Mouse (Mus musculus) forebrain, embryonic 11.5 days (tissue): Measurements from ENCODE around the gene Gm20683. TPM values are rescaled to one million over a fixed set of nuclear protein-coding genes. Genes with fewer than 3 reads are reported as not detected.
"Not testable (repeated sequence)": the region's sequence is repeated elsewhere in the genome, so short reads cannot be mapped to it uniquely, and the experiment has no call there.

ENCODE experiments used
- ATAC-seq: fragments of 200-750 bp; cut with Nextera tagmentation; replicated peaks from 2 replicates; pipeline ENCODE4 v1.8.0; 2017; ENCODE audit warnings: moderate TSS enrichment; ENCODE audit not compliant: low FRiP score
- DNase-seq: peaks from one replicate; pipeline ENCODE4 v3.0.0-alpha.2; 2017; ENCODE audit warnings: low spot score
- H3K27ac ChIP-seq: fragments of 300-500 bp; sonication (generic); 2 replicates; pipeline ENCODE4 v1.5.1; 2014; ENCODE audit warnings: low read depth, low read length
- H3K27me3 ChIP-seq: fragments of 300-500 bp; sonication (generic); 2 replicates; pipeline ENCODE4 v1.6.1; 2014; ENCODE audit warnings: mild to moderate bottlenecking, low read length, mixed read lengths; ENCODE audit not compliant: control insufficient read depth, insufficient read depth
- H3K36me3 ChIP-seq: fragments of 300-500 bp; sonication (generic); 2 replicates; pipeline ENCODE4 v1.6.1; 2014; ENCODE audit warnings: mild to moderate bottlenecking, low read length, moderate library complexity, mixed read lengths; ENCODE audit not compliant: control insufficient read depth, insufficient read depth
- H3K4me1 ChIP-seq: fragments of 300-500 bp; sonication (generic); replicated peaks from 2 replicates; pipeline ENCODE4 v1.6.1; 2014; ENCODE audit warnings: low read length, mixed read lengths; ENCODE audit not compliant: control insufficient read depth, insufficient read depth
- H3K4me2 ChIP-seq: fragments of 300-500 bp; sonication (generic); 2 replicates; pipeline ENCODE4 v1.6.1; 2014; ENCODE audit warnings: low read depth, mild to moderate bottlenecking, low read length, moderate library complexity, mixed read lengths; ENCODE audit not compliant: severe bottlenecking
- H3K4me3 ChIP-seq: fragments of 300-500 bp; sonication (generic); 2 replicates; pipeline ENCODE4 v1.5.1; 2014; ENCODE audit warnings: low read depth, low read length
- H3K9ac ChIP-seq: fragments of 300-500 bp; sonication (generic); 2 replicates; pipeline ENCODE4 v1.6.1; 2014; ENCODE audit warnings: low read length
- H3K9me3 ChIP-seq: fragments of 300-500 bp; sonication (generic); 2 replicates; pipeline ENCODE4 v1.6.1; 2016; ENCODE audit warnings: low read length, mixed read lengths; ENCODE audit not compliant: control insufficient read depth
- WGBS: fragments of 180-500 bp; shearing (Covaris S2); extraction: QIAGEN DNeasy Blood & Tissue Kit; methylation state at CpG from one replicate; pipeline ENCODE4 v1.1.7; 2014; 5-methylcytosine and 5-hydroxymethylcytosine counted together
- polyA plus RNA-seq: library from polyadenylated mRNA; unstranded; fragments of >200 nt; fragmentation: Nextera tagmentation; extraction: Ambion mirVana; gene quantifications from 2 replicates; pipeline ENCODE4 v1.2.1, GENCODE M21; 2014

Gm20683 gene
- polyA plus RNA-seq, 1 experiment from 2014 or later, result 1.9 TPM

DNA sequence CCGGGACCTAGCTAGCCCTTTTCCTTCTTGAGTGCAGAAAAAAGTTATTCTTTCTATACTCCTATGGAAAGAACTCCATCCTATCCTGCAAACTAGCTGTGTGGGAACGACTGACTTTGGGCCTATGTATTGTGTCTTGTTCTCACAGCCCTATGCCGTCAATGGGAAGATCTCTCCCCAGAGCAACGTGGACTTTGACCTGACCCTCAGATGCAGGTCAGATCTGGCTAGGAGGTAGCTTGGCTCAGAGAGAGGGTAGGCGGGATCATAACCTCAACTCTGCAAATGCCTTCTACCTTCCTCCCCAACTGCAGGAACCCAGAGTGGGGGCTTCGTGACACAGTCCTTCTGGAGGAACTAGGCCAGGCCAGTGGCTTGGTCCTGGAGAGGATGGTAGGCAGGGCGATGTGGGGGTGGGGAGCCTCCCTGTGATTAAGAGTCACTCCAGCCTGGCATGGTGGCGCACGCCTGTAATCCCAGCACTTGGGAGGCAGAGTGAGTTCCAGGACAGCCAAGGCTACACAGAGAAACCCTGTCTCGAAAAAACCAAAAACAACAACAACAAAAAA is 34.9 kb upstream of the Gm20683 start:
- peaks cover 24% of the 10 kb centered on the region for H3K4me1 ChIP-seq

DNA sequence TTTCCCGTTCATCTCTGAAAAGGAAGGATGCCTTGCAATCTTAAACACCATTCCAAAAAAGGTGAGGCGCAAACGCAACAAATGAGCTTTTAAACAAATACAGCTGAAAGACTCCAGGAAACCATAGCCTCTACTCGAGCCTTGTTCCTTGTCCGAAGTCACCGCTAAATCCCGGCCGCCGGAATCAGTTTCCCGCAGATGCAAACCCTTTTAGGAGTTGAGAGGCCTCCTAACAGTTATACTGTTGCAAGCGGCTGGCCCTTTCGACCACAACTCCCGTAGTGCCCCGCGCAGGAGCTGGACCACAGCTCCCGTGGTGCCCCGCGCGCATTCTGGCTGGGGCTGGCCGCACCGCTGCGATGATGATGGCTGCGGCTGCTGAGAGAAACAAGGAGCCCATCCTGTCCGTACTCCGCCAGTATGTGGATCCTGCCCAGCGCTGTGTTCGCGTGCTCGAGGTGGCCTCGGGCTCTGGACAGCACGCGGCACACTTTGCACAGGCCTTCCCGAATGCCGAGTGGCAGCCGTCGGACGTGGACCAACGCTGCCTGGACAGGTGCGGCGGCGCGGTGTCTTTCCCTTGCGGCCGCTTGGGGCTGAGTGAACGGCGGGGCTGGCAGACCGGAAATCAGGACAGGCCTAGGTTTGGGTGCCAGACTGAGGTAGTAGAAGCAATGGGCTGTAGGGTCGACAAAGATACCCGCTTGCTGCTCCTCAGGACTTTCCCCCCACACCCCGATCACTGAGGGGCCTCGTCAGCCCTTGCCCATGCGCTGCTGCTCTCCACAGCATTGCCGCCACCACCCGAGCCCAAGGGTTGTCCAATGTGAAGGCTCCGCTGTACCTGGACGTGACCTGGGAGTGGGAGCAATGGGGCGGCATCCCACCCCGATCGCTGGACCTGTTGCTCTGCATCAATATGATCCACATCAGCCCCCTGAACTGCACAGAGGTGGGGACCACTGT is 33.9 kb upstream of the Gm20683 start:
- WGBS, result 1% methylated on average over 59 of the region's 59 CpGs
- Histone ChIP-seq H3K9me3 (no peaks in the 10 kb centered on the region), H3K4me1 (peaks cover 14% of the 10 kb centered on the region), H3K36me3 (no peaks in the 10 kb centered on the region; the same call in 1 of the 2 replicates), H3K4me3 (peak overlapping the region; percentile 57), H3K9ac (peak overlapping the region; percentile 82), H3K27me3 (no peaks in the 10 kb centered on the region), H3K4me2 (peak overlapping the region; percentile 87), H3K27ac (peak overlapping the region; percentile 58)
- peak; percentile 91 for ATAC-seq
- peak; percentile 94 for DNase-seq

More for the DNA sequence above, 34.9 kb upstream of the Gm20683 start:
- Histone ChIP-seq H3K9ac (peak overlapping the region; percentile 82), H3K27me3 (no peaks in the 10 kb centered on the region), H3K9me3 (no peaks in the 10 kb centered on the region), H3K36me3 (no peaks in the 10 kb centered on the region; the same call in 1 of the 2 replicates), H3K4me3 (peak overlapping the region; percentile 57), H3K27ac (no peak overlapping the region), H3K4me2 (peak overlapping the region; percentile 87)
- ATAC-seq, result no peak
- 66% methylated on average over 10 of the region's 10 CpGs for WGBS
- DNase-seq, result no peak

DNA sequence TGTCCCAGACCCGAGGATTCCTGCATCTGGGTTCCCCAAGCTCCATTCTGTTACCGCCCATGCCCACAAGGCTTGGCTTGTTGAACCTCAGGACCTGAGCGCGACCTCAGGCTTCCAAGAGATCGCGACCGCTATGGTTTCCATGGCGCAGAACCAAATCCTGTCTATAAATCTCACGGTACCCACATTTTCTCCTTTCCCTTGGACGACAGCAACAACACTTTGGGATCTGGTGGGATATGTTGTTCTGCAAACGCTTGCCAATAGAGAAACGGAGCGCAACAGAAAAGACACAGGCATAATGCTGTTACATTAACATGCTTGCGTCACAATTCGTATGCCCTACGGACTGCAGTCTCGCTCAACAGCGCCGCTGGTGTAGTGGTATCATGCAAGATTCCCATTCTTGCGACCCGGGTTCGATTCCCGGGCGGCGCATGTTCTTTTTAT is 33.2 kb upstream of the Gm20683 start, which contains the start of gene Mettl26:
Mettl26 (plus strand) TSS at position 354 of the 450 bp plus-strand sequence.
- Histone ChIP-seq H3K36me3 (no peaks in the 10 kb centered on the region; the same call in 1 of the 2 replicates), H3K4me1 (peaks cover 8% of the 10 kb centered on the region; the same call in 1 of the 2 replicates), H3K27me3 (no peaks in the 10 kb centered on the region), H3K27ac (peak within 1 kb of the TSS; percentile 58), H3K9ac (peak within 1 kb of the TSS; percentile 82), H3K4me3 (peak within 1 kb of the TSS; percentile 57), H3K9me3 (no peaks in the 10 kb centered on the region), H3K4me2 (peak within 1 kb of the TSS; percentile 87)
- WGBS, result under 1% methylated on average over 25 of the region's 25 CpGs
- DNase-seq, result peak; percentile 97
- ATAC-seq, result peak; percentile 71

DNA sequence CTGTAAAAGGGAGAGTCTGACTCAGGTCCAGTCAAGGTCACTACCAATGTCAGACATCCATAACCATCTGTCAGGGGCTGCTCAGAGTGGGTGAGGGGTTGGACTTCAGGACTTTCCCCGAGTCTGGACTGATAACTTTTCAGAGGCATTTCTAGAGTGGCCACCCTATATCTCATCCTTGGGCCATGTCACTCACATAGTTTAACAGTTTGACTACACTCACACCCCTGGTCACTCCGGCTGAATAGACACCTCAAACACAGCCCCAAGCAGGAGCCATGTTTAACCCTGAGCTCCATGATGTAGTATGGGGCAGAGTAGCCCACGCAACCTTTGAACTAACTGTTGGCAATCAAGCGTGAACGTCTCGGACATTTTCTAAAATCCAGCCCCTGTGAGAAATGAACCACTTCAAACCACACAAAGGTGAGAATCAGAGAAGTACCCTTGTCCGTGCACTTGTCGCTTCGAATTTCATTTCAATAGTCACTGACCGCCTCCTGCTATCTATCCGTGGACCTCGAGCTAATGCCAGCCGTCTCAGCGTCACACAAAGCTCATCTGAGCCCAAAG is 32.7 kb upstream of the Gm20683 start:
- peak overlapping the region; percentile 87 for H3K4me2 ChIP-seq
- H3K9me3 ChIP-seq, result no peaks in the 10 kb centered on the region
- H3K4me3 ChIP-seq, result peak overlapping the region; percentile 57
- H3K36me3 ChIP-seq, result no peaks in the 10 kb centered on the region; the same call in 1 of the 2 replicates
- ATAC-seq (0 out of 2 replicates have a peak, but pooled peaks have one; percentile 3), DNase-seq (no peak)
- H3K4me1 ChIP-seq, result peaks cover 8% of the 10 kb centered on the region; the same call in 1 of the 2 replicates
- peak overlapping the region; percentile 47; the same call in 1 of the 2 replicates for H3K27ac ChIP-seq
- H3K27me3 ChIP-seq, result no peaks in the 10 kb centered on the region
- H3K9ac ChIP-seq, result peak overlapping the region; percentile 58
- 5% methylated on average over 14 of the region's 14 CpGs for WGBS

DNA sequence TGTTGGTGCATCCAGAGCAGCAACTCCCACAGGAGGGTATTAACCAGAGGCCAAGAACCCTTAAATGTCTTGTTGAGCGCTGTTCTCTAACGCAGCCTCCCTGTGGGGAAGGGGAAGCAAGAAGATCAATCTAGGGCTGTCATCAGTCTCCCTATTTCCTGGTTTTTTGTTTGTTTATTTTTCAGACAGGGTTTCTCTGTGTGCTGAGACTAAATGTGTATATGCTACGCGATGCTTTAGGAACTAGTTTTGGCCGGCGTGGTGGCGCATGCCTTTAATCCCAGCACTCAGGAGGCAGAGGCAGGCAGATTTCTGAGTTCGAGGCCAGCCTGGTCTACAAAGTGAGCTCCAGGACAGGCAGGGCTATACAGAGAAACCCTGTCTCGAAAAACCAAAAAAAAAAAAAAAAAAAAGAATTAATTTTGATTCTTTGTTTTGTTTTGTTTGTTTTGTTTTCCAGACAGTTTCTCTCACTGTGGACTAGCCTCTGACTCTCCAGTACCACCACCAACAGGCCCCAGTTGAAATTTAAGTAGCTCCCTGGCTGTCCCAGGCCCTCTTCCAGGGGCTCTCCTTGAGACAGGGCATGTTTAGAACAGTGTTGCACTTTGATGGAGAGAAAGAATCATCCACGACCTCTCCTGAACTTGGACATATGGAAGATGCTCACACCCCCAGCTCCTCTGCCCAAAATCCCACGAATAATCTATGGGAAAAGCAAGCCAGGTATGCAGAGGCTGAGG is 32.0 kb upstream of the Gm20683 start:
- Histone ChIP-seq H3K4me1 (peaks cover 12% of the 10 kb centered on the region; the same call in 1 of the 2 replicates), H3K9me3 (no peaks in the 10 kb centered on the region), H3K4me2 (peak overlapping the region; percentile 87; the same call in 1 of the 2 replicates), H3K27me3 (no peaks in the 10 kb centered on the region), H3K9ac (0 out of 2 replicates have a peak overlapping the region, but pooled peaks have one; percentile 20), H3K4me3 (peak overlapping the region; percentile 57; the same call in 1 of the 2 replicates), H3K36me3 (no peaks in the 10 kb centered on the region; the same call in 1 of the 2 replicates), H3K27ac (no peak overlapping the region)
- WGBS, result 84% methylated on average over 11 of the region's 11 CpGs
- DNase-seq (no peak), ATAC-seq (no peak)

DNA sequence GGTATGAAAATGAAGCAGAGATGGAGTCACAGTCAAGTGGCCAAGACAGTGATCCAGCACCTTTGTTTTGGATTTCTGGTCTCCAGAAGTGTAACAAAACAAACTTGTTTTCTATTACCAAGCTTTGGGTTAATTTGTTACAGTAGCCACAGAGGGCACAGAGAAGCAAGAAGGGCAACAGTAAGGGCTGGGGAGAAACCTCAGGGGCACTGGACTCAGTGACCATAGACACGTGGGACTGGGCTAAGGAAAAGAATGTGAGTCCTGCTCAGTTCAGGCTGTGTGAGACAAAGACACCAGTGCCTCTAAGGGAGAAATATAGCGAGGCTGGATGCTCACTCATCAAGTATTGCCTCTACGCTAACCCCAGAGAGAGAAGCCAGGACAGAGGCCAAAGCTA is 31.1 kb upstream of the Gm20683 start:
- Histone ChIP-seq H3K4me3 (no peak overlapping the region), H3K27me3 (no peaks in the 10 kb centered on the region), H3K4me2 (no peak overlapping the region), H3K4me1 (peaks cover 17% of the 10 kb centered on the region), H3K36me3 (no peaks in the 10 kb centered on the region), H3K27ac (no peak overlapping the region), H3K9me3 (no peaks in the 10 kb centered on the region), H3K9ac (no peak overlapping the region)
- ATAC-seq (no peak), DNase-seq (no peak)
- WGBS, result 89% methylated on average over 3 of the region's 3 CpGs

DNA sequence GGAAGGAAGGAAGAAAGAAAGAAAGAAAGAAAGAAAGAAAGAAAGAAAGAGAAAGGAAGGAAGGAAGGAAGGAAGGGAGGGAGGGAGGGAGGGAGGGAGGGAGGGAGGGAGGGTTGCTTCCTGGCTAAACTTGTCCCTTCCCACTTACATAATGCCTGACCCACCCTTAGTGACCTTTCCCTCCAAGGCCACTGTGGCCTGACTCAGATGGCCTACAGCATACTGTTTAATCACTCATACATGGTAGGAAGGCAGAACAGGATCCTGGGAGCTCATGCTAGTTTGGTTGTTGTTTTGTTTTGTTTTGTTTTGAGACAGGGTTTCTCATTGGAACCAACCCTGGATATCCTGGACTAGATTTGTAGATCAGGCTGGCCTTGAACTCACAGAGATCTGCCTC is 30.0 kb upstream of the Gm20683 start:
- H3K4me1 ChIP-seq, result peaks cover 20% of the 10 kb centered on the region
- not testable (repeated sequence) for H3K27me3 ChIP-seq, H3K4me2 ChIP-seq, H3K9me3 ChIP-seq, H3K36me3 ChIP-seq, H3K9ac ChIP-seq, ATAC-seq, H3K27ac ChIP-seq, DNase-seq, H3K4me3 ChIP-seq

DNA sequence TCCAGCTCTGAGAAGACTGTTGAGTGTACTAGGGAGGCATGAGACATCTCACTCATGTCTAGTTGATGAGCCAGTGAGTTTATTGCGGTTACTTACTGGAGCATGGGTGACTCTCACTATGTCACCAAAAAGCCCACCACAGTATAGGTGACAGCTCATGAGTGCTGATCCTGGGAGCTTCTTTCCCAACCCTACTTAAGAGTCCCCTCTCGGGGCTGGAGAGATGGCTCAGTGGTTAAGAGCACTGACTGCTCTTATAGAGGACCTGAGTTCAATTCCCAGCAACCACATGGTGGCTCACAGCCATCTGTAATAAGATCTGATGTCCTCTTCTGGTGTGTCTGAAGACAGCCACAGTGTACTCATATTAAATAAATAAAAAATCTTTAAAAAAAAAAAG is 28.4 kb upstream of the Gm20683 start:
- no peaks in the 10 kb centered on the region for H3K36me3 ChIP-seq
- H3K4me1 ChIP-seq, result peaks cover 12% of the 10 kb centered on the region
- no peak overlapping the region for H3K4me2 ChIP-seq
- no peaks in the 10 kb centered on the region for H3K9me3 ChIP-seq
- H3K9ac ChIP-seq, result no peak overlapping the region
- H3K4me3 ChIP-seq, result no peak overlapping the region
- no peak for ATAC-seq
- H3K27ac ChIP-seq, result no peak overlapping the region
- DNase-seq, result no peak
- WGBS, result 88% methylated on average over 2 of the region's 2 CpGs
- no peaks in the 10 kb centered on the region for H3K27me3 ChIP-seq
